Mouse (Mus musculus): ENCODE data around the gene F5. TPM values are rescaled to one million over a fixed set of nuclear protein-coding genes. Genes with fewer than 3 reads are reported as not detected.
A peak's percentile ranks its signal among the peaks of the same experiment; 100 is the strongest.
"Not testable (repeated sequence)": the region's sequence is repeated elsewhere in the genome, so short reads cannot be mapped to it uniquely, and the experiment has no call there.

The F5 gene
- polyA plus RNA-seq, 1 experiment from 2014 or later: 0.24 TPM

DNA sequence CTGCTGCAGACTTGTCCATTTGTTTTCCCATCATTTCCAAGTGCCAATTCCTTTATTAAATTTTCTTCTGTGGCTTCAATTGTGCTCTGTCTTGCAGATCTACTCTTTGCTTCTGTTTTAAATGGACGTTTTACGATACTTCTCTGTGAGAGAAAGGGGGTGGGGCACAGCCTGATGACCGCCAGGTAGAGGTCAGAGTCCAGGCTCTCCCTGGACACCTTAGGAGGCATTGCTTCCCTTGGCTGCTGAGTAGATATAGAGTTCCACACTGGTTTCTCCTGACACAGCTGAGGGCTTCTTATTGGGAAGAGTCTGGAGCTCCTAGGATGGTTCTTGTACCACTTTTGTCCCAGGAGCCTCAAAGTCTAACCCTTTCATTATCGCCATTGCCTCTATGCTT is 59.3 kb downstream of the F5 start:
- H3K27ac ChIP-seq (replicated peaks): no peak overlapping the region
- no peaks in the 10 kb centered on the region for H3K36me3 ChIP-seq
- H3K9me3 ChIP-seq: no peaks in the 10 kb centered on the region
- no peak overlapping the region for H3K4me2 ChIP-seq
- whole genome bisulfite sequencing: 79% methylated on average over 4 of the region's 4 CpGs
- H3K27me3 ChIP-seq (replicated peaks): no peaks in the 10 kb centered on the region
- H3K4me3 ChIP-seq: no peak overlapping the region
- no peak overlapping the region for H3K9ac ChIP-seq
- H3K4me1 ChIP-seq: no peaks in the 10 kb centered on the region
- ATAC-seq (ENCODE audit: extremely low read depth, insufficient number of reproducible peaks, low FRiP score, low TSS enrichment): no peak

GRCm38 (mm10) chr1:164212686-164213085 is 61.0 kb downstream of the F5 start:
- WGBS: 68% methylated on average over 8 of the region's 8 CpGs
- H3K27me3 ChIP-seq (replicated peaks): 0 out of 2 replicates have a peak, but pooled peaks cover 4% of the 10 kb centered on the region
- no peak overlapping the region for H3K4me3 ChIP-seq
- H3K4me2 ChIP-seq: no peak overlapping the region
- no peak overlapping the region for H3K27ac ChIP-seq (replicated peaks)
- no peak for ATAC-seq (ENCODE audit: extremely low read depth, insufficient number of reproducible peaks, low FRiP score, low TSS enrichment)
- no peak overlapping the region for H3K9ac ChIP-seq
- H3K9me3 ChIP-seq: no peaks in the 10 kb centered on the region
- no peaks in the 10 kb centered on the region for H3K36me3 ChIP-seq
- H3K4me1 ChIP-seq: peaks cover 4% of the 10 kb centered on the region

DNA sequence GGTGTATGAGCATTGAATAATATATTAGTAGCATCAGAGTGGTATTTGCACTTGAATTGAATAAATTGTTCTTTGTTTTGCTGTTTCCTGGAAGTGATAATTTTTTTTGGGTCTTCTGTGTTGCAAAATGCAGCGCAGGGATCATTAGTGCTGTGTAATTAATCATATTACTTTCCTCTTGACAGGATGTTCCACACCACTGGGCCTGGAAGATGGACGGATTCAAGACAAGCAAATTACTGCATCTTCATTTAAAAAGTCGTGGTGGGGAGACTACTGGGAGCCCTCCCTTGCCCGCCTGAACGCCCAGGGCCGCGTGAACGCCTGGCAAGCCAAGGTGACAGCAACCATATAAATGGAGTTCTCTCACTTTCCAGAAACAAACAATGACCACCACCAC is 62.6 kb downstream of the F5 start:
- 55% methylated on average over 8 of the region's 8 CpGs for WGBS
- Histone ChIP-seq H3K4me3 (no peak overlapping the region), H3K27ac (replicated peaks) (no peak overlapping the region), H3K36me3 (no peaks in the 10 kb centered on the region), H3K4me1 (peaks cover 11% of the 10 kb centered on the region), H3K27me3 (replicated peaks) (0 out of 2 replicates have a peak, but pooled peaks cover 7% of the 10 kb centered on the region), H3K4me2 (no peak overlapping the region), H3K9me3 (no peaks in the 10 kb centered on the region), H3K9ac (no peak overlapping the region)
- ATAC-seq (ENCODE audit: extremely low read depth, insufficient number of reproducible peaks, low FRiP score, low TSS enrichment): no peak

- ATAC-seq (ENCODE audit: extremely low read depth, insufficient number of reproducible peaks, low FRiP score, low TSS enrichment): no peak
- Histone ChIP-seq H3K27me3 (replicated peaks) (peaks cover 7% of the 10 kb centered on the region; the same call in 1 of the 2 replicates), H3K36me3 (no peaks in the 10 kb centered on the region), H3K4me3 (no peak overlapping the region), H3K4me1 (peaks cover 11% of the 10 kb centered on the region), H3K9me3 (no peaks in the 10 kb centered on the region), H3K4me2 (no peak overlapping the region), H3K27ac (replicated peaks) (no peak overlapping the region), H3K9ac (no peak overlapping the region)
- WGBS: 62% methylated on average over 3 of the region's 3 CpGs
These were observed 63.5 kb downstream of the F5 start for GRCm38 (mm10) chr1:164215097-164215496.

- Histone ChIP-seq H3K9ac (no peak overlapping the region), H3K27ac (replicated peaks) (no peak overlapping the region), H3K9me3 (no peaks in the 10 kb centered on the region), H3K4me1 (peaks cover 11% of the 10 kb centered on the region), H3K4me3 (no peak overlapping the region), H3K4me2 (no peak overlapping the region), H3K27me3 (replicated peaks) (peaks cover 7% of the 10 kb centered on the region; the same call in 1 of the 2 replicates), H3K36me3 (no peaks in the 10 kb centered on the region)
- WGBS: 65% methylated on average over 6 of the region's 6 CpGs
- no peak for ATAC-seq (ENCODE audit: extremely low read depth, insufficient number of reproducible peaks, low FRiP score, low TSS enrichment)
These were observed 63.9 kb downstream of the F5 start for GRCm38 (mm10) chr1:164215540-164215939.

DNA sequence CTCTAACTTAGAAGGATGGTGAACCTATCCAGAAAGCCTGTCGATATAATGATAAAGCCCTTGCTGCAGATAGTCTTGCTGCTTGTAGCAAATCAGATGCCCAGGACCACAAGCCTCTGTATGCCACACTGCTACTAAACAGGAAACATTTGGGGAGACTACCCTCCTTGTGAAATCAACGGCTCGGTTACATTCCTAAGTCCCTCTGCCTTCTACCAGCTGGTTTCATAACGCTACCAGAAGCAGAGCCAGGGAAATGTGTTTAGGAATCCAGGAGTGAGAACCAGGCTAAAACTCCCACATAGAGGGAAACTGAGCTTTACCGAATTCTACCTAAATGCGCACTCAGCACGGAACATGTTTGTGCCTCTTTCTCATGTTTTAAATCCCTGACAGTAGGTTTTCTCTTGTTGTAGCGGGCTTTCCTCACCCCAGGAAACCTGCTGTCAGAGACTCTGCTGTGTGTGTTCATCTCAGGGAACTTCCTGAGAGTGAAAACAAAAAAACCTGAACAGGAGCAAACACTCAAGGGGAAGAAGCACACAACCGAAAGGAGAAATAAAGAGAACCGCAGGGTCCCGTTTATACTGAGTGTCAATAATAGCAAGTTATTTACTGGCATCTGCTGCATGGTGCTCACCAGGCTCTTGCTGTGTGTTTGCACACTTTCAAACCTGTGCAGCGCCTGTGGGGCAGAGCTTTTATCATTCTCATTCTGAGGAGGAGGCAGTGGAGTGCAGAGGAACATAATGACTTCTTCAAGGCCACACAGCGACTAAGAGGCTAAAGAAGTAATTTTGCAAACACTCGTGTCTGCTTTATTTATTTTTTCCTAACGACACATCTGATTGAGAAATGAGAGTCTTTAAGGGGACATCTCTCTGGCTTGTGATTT is 66.4 kb downstream of the F5 start:
- 31% methylated on average over 15 of the region's 15 CpGs for WGBS
- Histone ChIP-seq H3K9ac (no peak overlapping the region), H3K4me3 (peak overlapping the region; percentile 13)

GRCm38 (mm10) chr1:164220261-164220660 is 68.6 kb downstream of the F5 start:
- peaks cover 11% of the 10 kb centered on the region for H3K4me1 ChIP-seq
- peaks cover 11% of the 10 kb centered on the region; the same call in 1 of the 2 replicates for H3K27me3 ChIP-seq (replicated peaks)
- ATAC-seq (ENCODE audit: extremely low read depth, insufficient number of reproducible peaks, low FRiP score, low TSS enrichment): no peak
- no peak overlapping the region for H3K4me3 ChIP-seq
- H3K36me3 ChIP-seq: no peaks in the 10 kb centered on the region
- no peaks in the 10 kb centered on the region for H3K9me3 ChIP-seq
- H3K9ac ChIP-seq: no peak overlapping the region
- WGBS: 79% methylated on average over 4 of the region's 4 CpGs
- no peak overlapping the region for H3K4me2 ChIP-seq
- no peak overlapping the region for H3K27ac ChIP-seq (replicated peaks)

More for the DNA sequence above, 66.4 kb downstream of the F5 start:
- peaks cover 11% of the 10 kb centered on the region for H3K4me1 ChIP-seq
- H3K27me3 ChIP-seq (replicated peaks): peaks cover 11% of the 10 kb centered on the region; the same call in 1 of the 2 replicates
- no peak for ATAC-seq (ENCODE audit: extremely low read depth, insufficient number of reproducible peaks, low FRiP score, low TSS enrichment)
- H3K36me3 ChIP-seq: no peaks in the 10 kb centered on the region
- no peak overlapping the region for H3K27ac ChIP-seq (replicated peaks)
- H3K9me3 ChIP-seq: no peaks in the 10 kb centered on the region
- peak overlapping the region; percentile 58 for H3K4me2 ChIP-seq

DNA sequence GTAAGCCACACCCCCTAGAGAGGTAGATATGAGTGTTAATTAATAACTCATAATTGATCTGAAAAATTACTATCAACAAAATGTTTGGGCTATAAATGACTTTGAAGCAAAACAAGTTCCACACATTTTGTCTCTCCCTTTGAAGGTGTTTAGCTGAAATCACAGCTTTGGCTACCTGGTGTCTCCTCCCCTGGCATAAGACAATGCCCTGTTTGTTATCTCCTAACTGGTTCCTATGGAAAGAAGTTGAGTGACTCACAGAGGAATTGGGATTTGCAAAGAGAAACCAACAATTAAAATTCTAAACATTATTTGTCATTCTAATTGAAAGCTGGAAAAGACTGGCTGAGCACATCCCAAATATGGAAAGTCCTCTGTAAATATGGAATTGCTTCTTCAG is 71.5 kb downstream of the F5 start:
- H3K4me3 ChIP-seq: no peak overlapping the region
- no peaks in the 10 kb centered on the region for H3K9me3 ChIP-seq
- peaks cover 3% of the 10 kb centered on the region for H3K4me1 ChIP-seq
- no peak overlapping the region for H3K27ac ChIP-seq (replicated peaks)
- no peaks in the 10 kb centered on the region for H3K36me3 ChIP-seq
- no peak overlapping the region for H3K9ac ChIP-seq
- ATAC-seq (ENCODE audit: extremely low read depth, insufficient number of reproducible peaks, low FRiP score, low TSS enrichment): no peak
- peaks cover 7% of the 10 kb centered on the region; the same call in 1 of the 2 replicates for H3K27me3 ChIP-seq (replicated peaks)
- no peak overlapping the region for H3K4me2 ChIP-seq

GRCm38 (mm10) chr1:164231937-164232570 is 80.4 kb downstream of the F5 start:
- H3K27me3 ChIP-seq (replicated peaks); ATAC-seq (ENCODE audit: extremely low read depth, insufficient number of reproducible peaks, low FRiP score, low TSS enrichment); H3K4me1 ChIP-seq; H3K9ac ChIP-seq; H3K4me2 ChIP-seq; H3K4me3 ChIP-seq; H3K9me3 ChIP-seq; H3K27ac ChIP-seq (replicated peaks); H3K36me3 ChIP-seq: not testable (repeated sequence)
- WGBS: 94% methylated on average over 2 of the region's 4 CpGs

- WGBS: 53% methylated on average over 1 of the region's 1 CpGs
- no peak overlapping the region for H3K4me2 ChIP-seq
- H3K9me3 ChIP-seq: no peaks in the 10 kb centered on the region
- H3K9ac ChIP-seq: no peak overlapping the region
- H3K36me3 ChIP-seq: no peaks in the 10 kb centered on the region
- ATAC-seq (ENCODE audit: extremely low read depth, insufficient number of reproducible peaks, low FRiP score, low TSS enrichment): no peak
- no peaks in the 10 kb centered on the region for H3K27me3 ChIP-seq (replicated peaks)
- H3K4me3 ChIP-seq: no peak overlapping the region
- no peaks in the 10 kb centered on the region for H3K4me1 ChIP-seq
- H3K27ac ChIP-seq (replicated peaks): no peak overlapping the region
These were observed 81.8 kb downstream of the F5 start for GRCm38 (mm10) chr1:164233447-164233846.

- no peak for ATAC-seq (ENCODE audit: extremely low read depth, insufficient number of reproducible peaks, low FRiP score, low TSS enrichment)
- WGBS: 57% methylated on average over 7 of the region's 7 CpGs
- Histone ChIP-seq H3K36me3 (no peaks in the 10 kb centered on the region), H3K27ac (replicated peaks) (no peak overlapping the region), H3K4me3 (no peak overlapping the region), H3K9me3 (no peaks in the 10 kb centered on the region), H3K9ac (no peak overlapping the region), H3K27me3 (replicated peaks) (no peaks in the 10 kb centered on the region), H3K4me1 (no peaks in the 10 kb centered on the region), H3K4me2 (no peak overlapping the region)
These were observed 83.4 kb downstream of the F5 start for GRCm38 (mm10) chr1:164235078-164235477.
